Mouse (Mus musculus): ENCODE results near the gene Bud23.
"Not testable (repeated sequence)": the region's sequence is repeated elsewhere in the genome, so short reads cannot be mapped to it uniquely, and the experiment has no call there.

Bud23 gene

DNA sequence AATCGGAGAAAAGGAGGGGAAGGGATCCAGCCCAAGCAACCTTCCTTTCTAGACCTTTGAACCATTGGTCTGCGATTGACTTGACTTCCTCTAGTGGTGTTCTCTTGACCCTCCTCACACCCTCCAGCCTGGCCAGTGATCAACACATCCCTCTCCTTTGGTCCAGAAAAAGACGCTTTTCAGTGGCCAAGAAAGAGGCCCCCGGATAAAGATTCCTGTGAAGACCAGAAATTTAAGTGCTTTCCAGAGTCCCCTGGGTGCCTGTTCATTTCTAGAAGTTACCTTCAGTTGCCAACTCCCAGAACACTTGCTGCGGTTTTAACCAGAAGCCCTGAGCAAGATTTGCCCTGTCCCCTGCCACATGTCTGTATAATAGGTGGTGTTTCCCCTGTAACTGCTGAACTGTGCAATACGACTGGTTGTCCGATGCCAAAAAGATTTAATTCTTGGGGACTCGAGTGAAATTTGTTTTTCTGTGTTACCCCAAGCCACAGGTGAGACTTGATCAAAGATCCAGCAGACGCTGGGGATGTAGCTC lies at the start of gene Bud23:
Gene Bud23, minus strand, starts transcription at position 51 of the 538 bp plus-strand sequence.
- not testable (repeated sequence) for DNase-seq

DNA sequence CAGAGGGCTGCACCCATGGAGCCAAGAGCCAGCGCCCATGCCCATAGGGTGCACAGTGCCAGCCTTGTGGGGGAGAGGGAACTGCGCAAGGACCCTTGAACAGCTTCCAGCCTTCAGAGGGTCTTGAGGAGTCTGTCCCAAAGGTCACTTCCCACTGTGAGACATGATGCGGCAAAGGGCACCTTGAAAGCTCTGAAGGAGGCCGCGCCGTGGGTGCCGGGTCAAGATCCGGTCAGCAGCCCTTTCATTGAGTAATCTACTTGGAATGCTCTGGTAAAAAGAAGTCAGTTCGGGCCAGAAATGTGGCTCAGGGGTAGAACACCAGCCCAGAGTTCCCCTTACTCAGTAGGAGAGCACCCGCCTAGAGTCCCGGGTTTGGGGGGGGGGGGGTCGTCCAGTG lies 49.0 kb upstream of the Bud23 start:
- no peak for DNase-seq

DNA sequence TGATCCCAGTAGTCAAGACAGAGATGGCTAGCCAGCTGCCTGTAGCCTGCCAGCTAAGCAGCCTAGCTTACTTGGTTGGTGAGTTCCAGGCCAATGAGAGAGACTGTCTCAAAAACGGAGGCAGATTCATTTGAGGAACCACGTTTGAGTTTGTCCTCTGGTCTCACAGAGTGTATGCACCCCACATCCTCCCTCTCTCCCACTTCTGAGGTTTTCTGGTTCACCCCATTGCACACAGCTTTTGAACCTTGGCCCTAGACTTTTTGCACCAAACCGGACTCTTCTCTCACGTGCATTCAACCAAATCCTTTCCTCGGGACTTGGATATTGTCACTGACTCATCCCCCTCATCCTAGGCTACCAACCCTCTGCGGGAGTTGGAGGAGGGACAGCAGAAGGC lies 45.2 kb upstream of the Bud23 start:
- no peak for DNase-seq

DNA sequence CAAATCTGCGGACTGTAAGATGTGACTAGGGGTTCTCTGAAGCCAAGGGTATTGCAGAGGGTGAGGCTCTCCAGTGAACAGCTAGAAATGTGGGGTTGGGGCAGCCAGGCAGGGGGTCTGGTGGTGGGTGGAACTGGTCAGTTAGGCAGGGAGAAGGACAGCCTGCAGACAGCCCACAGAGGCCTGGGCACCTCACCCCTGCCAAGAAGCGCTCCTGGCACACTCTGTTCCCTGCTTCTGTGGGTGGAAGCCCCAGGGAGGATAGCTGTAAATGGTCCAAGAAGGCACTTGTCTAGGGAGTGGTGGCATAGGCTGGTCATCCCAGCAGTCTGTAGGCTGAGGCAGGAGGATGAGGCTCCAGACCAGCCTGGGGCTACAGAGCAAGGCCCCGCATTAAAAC lies 44.7 kb upstream of the Bud23 start:
- no peak for DNase-seq

GRCm38 (mm10) chr5:135109017-135109416 lies 44.3 kb upstream of the Bud23 start:
- DNase-seq = no peak

DNA sequence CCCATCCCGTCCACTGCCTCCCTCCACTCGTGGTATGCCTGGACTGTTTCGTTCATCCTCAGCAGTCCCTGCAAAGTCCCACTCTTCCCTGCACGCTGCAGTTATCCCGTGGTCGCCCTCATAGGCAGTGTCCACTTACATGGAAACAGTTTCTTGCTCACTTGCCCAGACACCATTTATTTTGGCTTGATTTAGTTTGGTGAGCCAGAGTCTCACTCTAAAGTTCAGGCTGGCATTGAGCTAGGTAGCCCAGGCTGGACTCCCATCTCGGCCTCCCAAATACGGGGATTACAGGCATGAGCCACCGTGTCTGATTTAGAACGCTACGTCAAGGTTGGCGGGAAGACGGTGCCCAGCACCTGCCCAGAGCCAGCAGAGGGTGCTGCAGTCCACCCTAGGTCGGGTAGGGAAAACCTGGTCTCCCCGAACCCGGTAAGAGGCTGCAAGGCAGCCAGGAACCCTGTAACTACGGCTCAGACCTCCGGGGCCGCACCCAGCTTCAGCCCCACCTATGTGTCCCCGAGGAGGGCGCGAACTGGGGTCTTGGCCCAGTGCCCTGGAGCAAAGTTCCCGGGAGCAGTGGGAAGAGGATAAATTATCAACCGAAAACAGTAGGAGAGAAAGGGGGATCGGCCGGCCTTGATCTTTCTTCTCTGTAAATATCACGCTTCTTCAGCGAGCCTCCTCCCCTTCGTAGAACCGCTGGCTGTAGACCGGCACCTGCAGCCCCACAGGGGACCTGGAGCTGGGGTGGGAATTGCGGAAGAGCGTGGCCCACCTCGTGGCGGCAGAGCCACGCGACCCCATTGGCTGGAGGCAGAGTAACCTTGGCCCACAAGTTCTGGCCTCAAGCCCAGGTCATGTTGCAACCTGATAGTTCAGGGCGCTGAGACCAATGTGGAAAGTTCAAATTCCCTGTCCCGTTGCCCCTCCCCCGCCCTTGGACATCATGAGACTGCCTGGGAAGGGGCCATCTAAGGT lies 43.1 kb upstream of the Bud23 start:
- DNase-seq = peak; percentile 66

GRCm38 (mm10) chr5:135106758-135107256 lies 42.0 kb upstream of the Bud23 start:
- DNase-seq = peak; percentile 84

GRCm38 (mm10) chr5:135103999-135104660 lies 39.4 kb upstream of the Bud23 start:
- DNase-seq = no peak

DNA sequence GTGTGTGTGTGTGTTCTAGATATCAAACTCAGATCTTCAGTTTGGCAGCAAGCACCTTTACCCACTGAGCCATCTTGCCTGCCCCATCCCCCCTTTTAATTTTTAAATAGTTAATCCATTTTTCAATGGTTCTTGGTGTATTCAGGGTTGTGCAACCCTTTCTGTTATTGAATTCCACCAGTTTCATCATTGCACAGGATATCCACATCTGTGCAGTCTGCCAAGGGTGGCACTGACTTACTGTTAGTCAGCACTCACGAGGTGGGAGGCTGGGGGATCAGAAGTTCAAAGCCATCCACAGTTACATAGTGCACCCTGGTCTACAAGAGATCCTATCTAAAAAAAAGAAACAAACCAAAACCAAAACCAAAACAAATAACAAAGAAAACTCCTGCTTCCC lies 36.2 kb upstream of the Bud23 start:
- DNase-seq = no peak

DNA sequence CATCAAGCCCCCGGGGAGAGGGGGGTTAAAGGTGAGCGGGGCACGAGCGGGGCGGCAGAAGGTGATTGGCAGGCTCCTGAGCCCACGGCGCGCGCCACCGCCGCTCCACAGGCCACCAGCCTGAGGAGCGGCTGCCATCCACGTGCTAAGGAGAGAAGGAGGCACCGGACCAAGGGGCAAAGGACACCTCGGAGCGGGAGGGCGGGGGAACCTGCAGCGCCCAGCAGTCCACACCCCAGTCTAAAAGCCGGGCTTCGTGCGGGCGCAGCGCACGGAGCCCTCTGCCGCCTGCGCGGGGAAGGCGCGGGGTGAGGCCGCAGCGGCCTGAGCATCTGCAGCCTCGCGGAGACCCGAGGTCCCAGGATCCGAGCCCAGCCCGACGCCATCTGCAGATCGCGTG lies 24.9 kb upstream of the Bud23 start, which contains the start of gene Mlxipl:
Gene Mlxipl, plus strand, starts transcription at position 238 of the 400 bp plus-strand sequence.
- DNase-seq = no peak

- no peak for DNase-seq
Measured at GRCm38 (mm10) chr5:135086871-135087270, 22.1 kb upstream of the Bud23 start.

GRCm38 (mm10) chr5:135080539-135080938 lies 15.8 kb upstream of the Bud23 start:
- DNase-seq = no peak

- DNase-seq = no peak
Measured at GRCm38 (mm10) chr5:135079578-135079977, 14.8 kb upstream of the Bud23 start.

GRCm38 (mm10) chr5:135078482-135078810 lies 13.7 kb upstream of the Bud23 start:
- DNase-seq = no peak

GRCm38 (mm10) chr5:135077564-135078481 lies 13.1 kb upstream of the Bud23 start, which contains the start of gene Vps37d:
TSS of gene Vps37d (minus strand) at chr5:135078266.
- DNase-seq = peak; percentile 94

GRCm38 (mm10) chr5:135076931-135077505 lies 12.3 kb upstream of the Bud23 start:
- DNase-seq = peak; percentile 20

GRCm38 (mm10) chr5:135076368-135076767 lies 11.6 kb upstream of the Bud23 start:
- DNase-seq = no peak

GRCm38 (mm10) chr5:135075655-135076054 lies 10.9 kb upstream of the Bud23 start:
- no peak for DNase-seq

DNA sequence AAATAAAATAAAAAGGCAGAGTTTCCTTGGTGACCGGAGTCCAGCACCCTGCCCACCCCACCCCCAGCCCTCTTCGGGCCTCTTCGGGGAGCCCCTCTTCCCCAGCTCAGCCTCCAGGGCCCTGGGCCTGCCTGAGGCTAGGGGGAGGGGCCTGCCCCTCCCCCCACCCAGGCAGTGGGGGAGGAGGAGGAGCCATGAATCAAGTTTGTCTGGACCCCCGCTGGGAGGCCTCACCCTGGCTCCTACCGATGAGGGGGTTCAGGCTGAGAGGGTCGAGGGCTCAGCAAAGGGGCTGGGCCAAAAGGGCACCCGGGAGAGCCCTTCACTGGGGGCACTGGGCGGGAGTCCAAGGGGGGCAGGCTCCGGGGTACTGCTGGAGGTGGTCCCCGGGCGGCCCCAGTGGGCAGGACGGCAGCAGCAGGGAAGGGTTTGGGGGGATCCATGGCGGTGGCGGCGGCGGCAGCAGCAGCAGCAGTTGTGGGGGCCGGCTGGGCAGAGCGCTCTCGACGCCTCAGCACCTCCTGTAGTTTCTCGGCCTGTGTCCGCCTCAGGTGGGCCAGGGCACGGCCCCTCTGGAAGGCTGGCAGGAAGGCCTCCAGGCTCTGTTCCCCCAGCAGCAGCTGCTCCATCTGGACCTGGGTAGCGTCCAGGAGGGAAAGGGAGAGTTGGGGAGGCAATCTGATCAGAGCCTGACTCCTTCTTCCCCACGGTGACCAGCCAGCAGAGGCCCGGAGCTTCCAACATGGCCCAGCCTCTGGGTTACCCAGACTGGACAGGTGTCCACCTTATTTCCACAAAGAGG lies 8.8 kb upstream of the Bud23 start:
- no peak for DNase-seq

GRCm38 (mm10) chr5:135072720-135073119 lies 8.0 kb upstream of the Bud23 start:
- DNase-seq = no peak

DNA sequence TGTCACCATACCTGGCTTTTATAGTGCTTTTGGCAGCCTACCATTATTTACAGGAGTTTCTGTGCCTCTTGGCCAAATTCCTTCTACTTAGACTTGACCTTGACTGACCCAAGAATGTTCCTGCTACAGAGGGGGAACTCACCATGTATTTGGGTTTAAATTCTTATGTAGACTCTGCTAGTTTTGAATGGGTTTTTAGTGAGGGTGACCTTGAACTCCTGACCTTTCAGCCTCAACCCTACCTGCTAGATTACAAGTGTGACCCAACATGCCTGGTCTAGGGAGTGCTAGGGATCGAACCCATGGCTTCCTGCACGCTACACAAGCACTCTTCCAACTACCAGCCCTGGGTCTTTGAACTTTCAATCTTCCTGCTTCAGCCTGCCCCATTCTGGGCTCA lies 7.3 kb upstream of the Bud23 start:
- no peak for DNase-seq
